Mouse (Mus musculus): ENCODE measurements around the gene Cfap126.

DNA sequence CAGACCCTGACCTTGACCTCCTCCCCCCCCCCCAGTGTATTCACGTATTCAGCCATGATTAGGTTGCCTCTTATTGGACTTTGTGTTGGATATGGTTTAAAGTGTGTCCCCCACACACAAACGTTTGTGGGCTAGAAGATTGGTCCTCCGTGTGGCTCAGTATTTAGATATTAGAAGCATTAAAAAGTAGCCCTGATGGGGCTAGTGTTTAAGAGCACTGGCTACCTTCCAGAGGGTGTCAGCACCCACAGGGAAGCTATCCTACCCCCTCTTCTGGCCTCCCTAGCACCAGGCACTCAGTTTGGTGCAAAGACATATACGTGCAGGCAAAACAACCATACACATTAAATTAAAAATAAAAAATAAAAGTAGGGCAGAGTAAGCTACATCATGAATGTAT is 732 bp upstream of the Cfap126 start:
- TF ChIP-seq ETS1 (IDR thresholded peaks at IDR 0.05; ENCODE audit: low read depth, low read length) (no peak), POLR2A (IDR thresholded peaks at IDR 0.05; ENCODE audit: control insufficient read depth in 1 of 2, insufficient read depth in 1 of 2, low read depth in 1 of 2, low read length in 2 of 2, poor library complexity in 1 of 2) (no peak), MAFK (IDR thresholded peaks at IDR 0.05; ENCODE audit: borderline replicate concordance, low read depth, low read length) (no peak), GABPA (IDR thresholded peaks at IDR 0.05; ENCODE audit: low read depth, low read length) (no peak), CTCF (IDR thresholded peaks at IDR 0.05 in 2 of 3, conservative IDR thresholded peaks at IDR 0.05 in 1 of 3; ENCODE audit: control insufficient read depth in 1 of 3, insufficient read depth in 1 of 3, low read depth in 2 of 3, low read length in 3 of 3, poor library complexity in 1 of 3, severe bottlenecking in 1 of 3) (peak; percentile 10 to 39 (median 18); a peak in 4 of 6 replicates), E2F4 (IDR thresholded peaks at IDR 0.05; ENCODE audit: borderline replicate concordance, low read depth, low read length) (no peak), POLR2AphosphoS5 (IDR thresholded peaks at IDR 0.05; ENCODE audit: borderline replicate concordance, low read depth, low read length) (no peak), MAX (IDR thresholded peaks at IDR 0.05; ENCODE audit: low read length) (0 out of 2 replicates have a peak, but pooled peaks have one; percentile 28), NELFE (IDR thresholded peaks at IDR 0.05; ENCODE audit: low read depth, low read length) (no peak), ZC3H11A (IDR thresholded peaks at IDR 0.05; ENCODE audit: low read depth, low read length) (no peak), ELF1 (IDR thresholded peaks at IDR 0.05; ENCODE audit: low read depth, low read length) (no peak), RCOR1 (IDR thresholded peaks at IDR 0.05; ENCODE audit: low read depth, low read length) (no peak)

All from MEL (cell line).